Mouse (Mus musculus) heart, embryonic 15.5 days (tissue): ENCODE measurements around the gene Notum. TPM values are rescaled to one million over a fixed set of nuclear protein-coding genes. Genes with fewer than 3 reads are reported as not detected.
A peak's percentile ranks its signal among the peaks of the same experiment; 100 is the strongest.

Experiments used
- ATAC-seq: fragments of 200-750 bp; cut with Nextera tagmentation; replicated peaks from 2 replicates; pipeline ENCODE4 v1.8.0; 2017; ENCODE audit warnings: low read depth, moderate TSS enrichment; ENCODE audit not compliant: insufficient number of reproducible peaks, insufficient read depth, low FRiP score
- H3K27ac ChIP-seq: fragments of 300-500 bp; sonication (generic); 2 replicates; pipeline ENCODE4 v1.5.1; 2015; ENCODE audit warnings: mild to moderate bottlenecking, inconsistent platforms
- H3K27me3 ChIP-seq: fragments of 300-500 bp; sonication (generic); 2 replicates; pipeline ENCODE4 v1.6.1; 2015; ENCODE audit warnings: inconsistent platforms
- H3K36me3 ChIP-seq: fragments of 300-500 bp; sonication (generic); 2 replicates; pipeline ENCODE4 v1.6.1; 2015; ENCODE audit warnings: mild to moderate bottlenecking, inconsistent platforms
- H3K4me1 ChIP-seq: fragments of 300-500 bp; sonication (generic); replicated peaks from 2 replicates; pipeline ENCODE4 v1.6.1; 2015; ENCODE audit warnings: inconsistent platforms
- H3K4me2 ChIP-seq: fragments of 300-500 bp; sonication (generic); 2 replicates; pipeline ENCODE4 v1.6.1; 2015; ENCODE audit warnings: inconsistent platforms, mild to moderate bottlenecking, moderate library complexity
- H3K4me3 ChIP-seq: fragments of 300-500 bp; sonication (generic); 2 replicates; pipeline ENCODE4 v1.5.1; 2015; ENCODE audit warnings: mild to moderate bottlenecking, inconsistent platforms
- H3K9ac ChIP-seq: fragments of 300-500 bp; sonication (generic); 2 replicates; pipeline ENCODE4 v1.6.1; 2015; ENCODE audit warnings: mild to moderate bottlenecking, inconsistent platforms
- H3K9me3 ChIP-seq: fragments of 300-500 bp; sonication (generic); replicated peaks from 2 replicates; pipeline ENCODE4 v1.6.1; 2016; ENCODE audit warnings: inconsistent platforms
- WGBS: fragments of 180-500 bp; shearing (Covaris S2); methylation state at CpG from one replicate; pipeline ENCODE4 v1.1.7; 2015; ENCODE audit warnings: mixed read lengths; 5-methylcytosine and 5-hydroxymethylcytosine counted together
- microRNA-seq: library from miRNA; unstranded; fragments of <30 nt; microRNA quantifications from one replicate; pipeline ENCODE4, GENCODE M21; 2016
- polyA plus RNA-seq: library from polyadenylated mRNA; unstranded; fragments of >200 nt; fragmentation: Nextera tagmentation; extraction: Ambion mirVana; gene quantifications from 2 replicates; pipeline ENCODE4 v1.2.1, GENCODE M21; 2015

The Notum gene
- polyA plus RNA-seq, 1 experiment from 2014 or later, result 1.5 TPM

DNA sequence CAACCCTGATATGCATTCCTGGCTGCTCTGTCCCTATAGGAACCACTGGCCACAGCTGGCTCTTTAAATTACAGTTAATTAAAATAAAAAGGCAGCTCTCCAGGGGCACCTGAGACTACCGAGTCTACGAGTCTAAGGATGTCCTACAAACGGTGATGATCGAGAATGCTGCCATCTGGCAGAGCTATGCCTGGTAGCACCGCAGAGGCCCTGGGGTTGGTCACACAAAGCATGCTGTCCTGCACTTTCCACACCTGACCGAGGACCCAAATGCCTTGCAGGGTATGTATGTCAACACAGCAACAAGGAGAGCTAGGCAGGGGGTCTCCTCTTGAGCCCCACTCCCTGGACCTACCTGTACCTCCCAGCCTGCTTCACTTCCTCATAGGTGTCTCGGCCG is 47.0 kb downstream of the Notum start:
- Histone ChIP-seq H3K9me3 (no peaks in the 10 kb centered on the region), H3K27me3 (no peaks in the 10 kb centered on the region), H3K36me3 (peaks cover 49% of the 10 kb centered on the region), H3K4me1 (peaks cover 30% of the 10 kb centered on the region), H3K4me2 (no peak overlapping the region), H3K9ac (no peak overlapping the region), H3K4me3 (no peak overlapping the region), H3K27ac (no peak overlapping the region)
- ATAC-seq, result no peak
- WGBS, result 85% methylated on average over 8 of the region's 8 CpGs

DNA sequence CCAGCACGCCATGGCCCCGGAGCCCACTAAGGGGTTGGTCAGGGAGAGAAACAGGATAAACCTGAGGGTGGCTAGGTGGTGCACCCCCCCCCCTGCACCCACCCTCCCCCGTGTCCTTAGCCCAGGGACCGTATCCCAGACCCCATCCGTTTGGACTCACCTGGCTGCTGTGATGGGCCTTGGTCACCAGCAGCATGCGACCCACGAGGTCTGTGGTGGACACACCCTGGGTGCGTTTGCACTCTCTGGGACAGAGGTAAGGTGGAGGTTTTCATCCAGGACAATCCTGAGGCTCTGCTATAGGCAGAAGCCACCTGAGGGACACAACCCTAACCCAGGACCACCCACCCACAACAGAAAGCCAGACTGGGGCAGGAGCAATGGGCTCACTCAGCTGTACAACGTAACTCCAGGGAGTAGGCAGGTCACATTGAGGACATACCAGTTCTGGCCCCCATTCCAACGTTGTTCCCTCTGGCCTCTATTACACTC is 47.4 kb downstream of the Notum start:
- Histone ChIP-seq H3K4me3 (no peak overlapping the region), H3K4me2 (no peak overlapping the region), H3K9ac (no peak overlapping the region), H3K27ac (no peak overlapping the region), H3K4me1 (peaks cover 34% of the 10 kb centered on the region), H3K27me3 (no peaks in the 10 kb centered on the region), H3K9me3 (no peaks in the 10 kb centered on the region), H3K36me3 (peaks cover 47% of the 10 kb centered on the region)
- no peak for ATAC-seq
- whole genome bisulfite sequencing, result 80% methylated on average over 10 of the region's 10 CpGs

DNA sequence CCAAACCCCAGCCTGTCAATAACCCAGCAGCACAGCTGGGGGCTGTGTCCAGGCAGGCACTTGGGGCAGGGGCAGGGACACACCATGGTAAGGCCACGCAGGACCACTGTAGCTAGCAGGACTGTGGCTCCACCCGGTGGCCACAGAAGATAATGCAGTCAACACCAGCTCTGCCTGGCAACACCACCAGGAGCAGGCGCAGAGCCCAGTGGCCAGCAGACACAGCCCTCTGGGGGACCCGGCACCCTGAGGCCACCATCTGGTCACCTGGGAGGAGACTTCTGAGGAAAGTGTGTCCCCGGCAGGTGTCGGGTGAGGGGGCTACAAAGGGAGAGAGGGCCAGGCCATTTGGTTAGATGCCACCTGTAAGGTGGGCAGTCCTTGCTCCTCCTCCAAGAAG is 48.2 kb downstream of the Notum start:
- no peak overlapping the region for H3K4me2 ChIP-seq
- H3K9me3 ChIP-seq, result no peaks in the 10 kb centered on the region
- peaks cover 34% of the 10 kb centered on the region for H3K4me1 ChIP-seq
- WGBS, result 40% methylated on average over 6 of the region's 6 CpGs
- H3K27ac ChIP-seq, result no peak overlapping the region
- no peak overlapping the region for H3K9ac ChIP-seq
- no peak overlapping the region for H3K4me3 ChIP-seq
- no peak for ATAC-seq
- peaks cover 43% of the 10 kb centered on the region for H3K36me3 ChIP-seq
- no peaks in the 10 kb centered on the region for H3K27me3 ChIP-seq

GRCm38 (mm10) chr11:120610477-120611046 is 50.4 kb downstream of the Notum start:
- Histone ChIP-seq H3K9ac (no peak overlapping the region), H3K4me2 (no peak overlapping the region), H3K4me1 (peaks cover 38% of the 10 kb centered on the region), H3K36me3 (peaks cover 47% of the 10 kb centered on the region), H3K27ac (no peak overlapping the region), H3K9me3 (no peaks in the 10 kb centered on the region), H3K4me3 (no peak overlapping the region), H3K27me3 (no peaks in the 10 kb centered on the region)
- ATAC-seq, result no peak
- whole genome bisulfite sequencing, result 84% methylated on average over 9 of the region's 9 CpGs

DNA sequence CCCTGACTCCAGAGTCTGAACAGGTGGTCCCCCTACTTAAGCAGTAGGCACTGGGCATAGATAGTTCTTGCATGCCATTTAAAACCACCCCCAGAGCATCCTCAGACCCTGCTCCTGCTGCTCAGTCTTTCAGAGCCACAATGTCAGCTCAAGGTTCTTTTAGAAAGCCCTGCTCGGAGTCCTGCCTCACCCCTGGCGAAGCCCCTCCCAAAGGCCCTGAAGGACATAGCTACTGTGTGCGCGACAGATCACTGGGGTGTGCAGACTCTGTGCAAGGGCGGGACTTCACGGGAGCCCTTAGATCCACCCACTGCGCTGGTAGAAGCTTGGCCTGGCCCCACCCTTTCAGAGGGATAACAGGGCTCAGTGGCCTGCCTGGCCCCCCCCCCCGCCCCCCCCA is 51.7 kb downstream of the Notum start:
- Histone ChIP-seq H3K4me3 (peak overlapping the region; percentile 46), H3K27me3 (no peaks in the 10 kb centered on the region), H3K27ac (peak overlapping the region; percentile 61), H3K36me3 (peaks cover 55% of the 10 kb centered on the region), H3K4me1 (peaks cover 38% of the 10 kb centered on the region), H3K4me2 (peak overlapping the region; percentile 80), H3K9me3 (no peaks in the 10 kb centered on the region), H3K9ac (peak overlapping the region; percentile 55)
- WGBS, result 27% methylated on average over 8 of the region's 8 CpGs
- peak; percentile 61 for ATAC-seq

DNA sequence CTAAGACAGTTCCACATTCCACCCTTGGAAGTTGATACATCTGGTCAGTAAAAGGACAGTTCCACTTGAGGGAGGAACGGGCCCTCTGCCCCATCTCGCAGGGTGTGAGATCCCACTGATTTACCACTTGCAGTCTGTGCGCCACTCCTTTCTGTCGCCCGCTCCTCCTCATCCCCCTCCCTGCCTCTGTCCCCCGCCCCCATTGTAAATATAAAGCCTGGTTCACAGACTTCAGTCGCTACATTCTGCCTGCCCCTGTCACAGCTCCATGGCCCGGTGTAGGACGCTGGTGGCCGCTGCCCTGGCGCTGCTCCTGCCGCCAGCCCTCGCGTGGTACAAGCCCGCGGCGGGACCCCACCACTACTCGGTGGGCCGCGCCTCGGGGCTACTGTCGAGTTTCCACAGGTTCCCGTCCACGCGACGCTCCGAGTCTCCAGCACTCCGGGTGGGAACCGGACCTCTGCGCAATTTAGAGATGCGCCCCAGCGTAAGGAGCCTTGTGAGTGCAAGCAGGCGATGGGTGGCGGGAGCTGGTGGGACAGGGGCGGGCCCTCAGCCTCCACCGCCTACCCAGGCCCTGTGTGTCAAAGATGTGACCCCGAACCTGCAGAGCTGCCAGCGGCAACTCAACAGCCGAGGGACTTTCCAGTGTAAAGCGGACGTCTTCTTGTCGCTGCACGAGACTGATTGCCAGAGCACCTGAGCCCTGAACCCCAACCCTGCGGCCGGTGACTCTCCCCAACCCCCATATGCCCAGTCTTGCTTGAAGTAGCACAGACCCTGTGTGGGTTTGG is 52.5 kb downstream of the Notum start, which contains the start of gene Npb:
Gene Npb (plus strand): TSS at position 237 of the 794 bp plus-strand sequence.
- ATAC-seq, result no peak
- H3K27ac ChIP-seq, result peak within 1 kb of the TSS; percentile 61
- H3K4me2 ChIP-seq, result peak within 1 kb of the TSS; percentile 80
- H3K9ac ChIP-seq, result peak within 1 kb of the TSS; percentile 55
- peak within 1 kb of the TSS; percentile 46 for H3K4me3 ChIP-seq
- H3K27me3 ChIP-seq, result no peaks in the 10 kb centered on the region
- H3K9me3 ChIP-seq, result no peaks in the 10 kb centered on the region
- peaks cover 55% of the 10 kb centered on the region for H3K36me3 ChIP-seq
- H3K4me1 ChIP-seq, result peaks cover 38% of the 10 kb centered on the region
- 9% methylated on average over 45 of the region's 45 CpGs for WGBS

DNA sequence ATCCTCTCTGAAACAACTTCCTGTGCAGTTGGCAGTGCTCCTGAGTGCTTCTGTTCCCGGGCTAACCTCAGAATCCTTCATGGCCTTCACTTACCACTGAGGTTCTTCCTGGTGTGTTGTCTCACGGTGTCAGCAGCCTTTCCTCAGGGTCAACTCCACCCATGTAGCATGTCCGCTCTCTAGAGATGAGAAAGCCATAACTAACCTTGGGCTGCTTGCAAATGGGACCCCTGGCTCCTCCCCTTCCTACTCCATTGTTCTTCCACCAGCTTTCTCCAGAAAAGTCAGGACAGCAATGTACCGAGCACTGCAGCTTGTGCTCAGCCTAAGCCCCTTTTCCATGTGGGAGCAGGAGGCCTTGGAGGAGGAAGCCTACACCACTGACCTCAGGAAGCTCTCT is 54.2 kb downstream of the Notum start:
- Histone ChIP-seq H3K4me1 (peaks cover 38% of the 10 kb centered on the region), H3K36me3 (peaks cover 55% of the 10 kb centered on the region), H3K4me2 (no peak overlapping the region), H3K9ac (no peak overlapping the region), H3K27me3 (no peaks in the 10 kb centered on the region), H3K27ac (peak overlapping the region; percentile 27; the same call in 1 of the 2 replicates), H3K4me3 (no peak overlapping the region), H3K9me3 (no peaks in the 10 kb centered on the region)
- no peak for ATAC-seq
- 81% methylated on average over 4 of the region's 4 CpGs for WGBS

DNA sequence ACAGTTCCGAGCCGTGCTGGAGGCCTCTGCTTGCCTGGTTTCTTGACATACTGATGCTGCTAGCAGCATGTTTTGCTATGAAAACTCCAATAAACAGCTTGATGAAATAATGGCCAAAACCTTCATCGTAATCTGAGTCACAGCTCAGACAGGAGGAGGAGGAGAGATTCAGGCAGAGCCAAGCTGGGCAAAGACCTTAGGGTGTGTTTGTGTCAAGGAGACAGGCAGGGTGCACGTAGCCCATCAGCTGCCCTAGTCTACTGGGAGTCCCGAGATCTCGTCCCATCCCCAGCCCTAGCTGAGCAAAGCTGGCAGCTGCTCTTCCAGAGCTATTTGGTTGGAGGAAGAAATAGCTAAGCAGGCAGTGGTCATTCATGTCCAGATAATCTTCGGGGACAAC is 55.3 kb downstream of the Notum start:
- peaks cover 53% of the 10 kb centered on the region for H3K36me3 ChIP-seq
- no peak overlapping the region for H3K9ac ChIP-seq
- 86% methylated on average over 7 of the region's 7 CpGs for WGBS

More for the DNA sequence above, 55.3 kb downstream of the Notum start:
- Histone ChIP-seq H3K27ac (no peak overlapping the region), H3K4me1 (peaks cover 38% of the 10 kb centered on the region), H3K27me3 (no peaks in the 10 kb centered on the region), H3K9me3 (no peaks in the 10 kb centered on the region), H3K4me2 (no peak overlapping the region), H3K4me3 (no peak overlapping the region)
- no peak for ATAC-seq

Small RNAs within 50 kb of the gene (microRNA-seq; reads per million reads assigned to microRNA genes)
- not detected for gene Mir6936

Other genes starting within 250 kb of the Notum start
- 22.5 and 30.3 TPM in 2 replicates for gene Nploc4, start 223.5 kb downstream of the Notum start, polyA plus RNA-seq
- 0.09 TPM in 1 of 2 replicates, not detected in the other for gene Tspan10, start 218.5 kb downstream of the Notum start, polyA plus RNA-seq
- 0.14 and 0.29 TPM in 2 replicates for gene Pde6g, start 207.7 kb downstream of the Notum start, polyA plus RNA-seq
- gene Oxld1, start 203.1 kb downstream of the Notum start, polyA plus RNA-seq, result 18.1 and 21.4 TPM in 2 replicates
- 22.1 and 26.5 TPM in 2 replicates for gene Ccdc137, start 203.1 kb downstream of the Notum start, polyA plus RNA-seq
- gene Arl16, start 193.6 kb downstream of the Notum start, polyA plus RNA-seq, result 26.7 and 37.5 TPM in 2 replicates
- 203 and 218 TPM in 2 replicates for gene Mrpl12, start 176.6 kb downstream of the Notum start, polyA plus RNA-seq
- gene Slc25a10, start 169.3 kb downstream of the Notum start, polyA plus RNA-seq, result 32.1 and 45.0 TPM in 2 replicates
- gene Gcgr, start 130.5 kb downstream of the Notum start, polyA plus RNA-seq, result 2.7 and 2.8 TPM in 2 replicates
- gene Mcrip1, start 111.4 kb downstream of the Notum start, polyA plus RNA-seq, result 119 and 143 TPM in 2 replicates
- 0.50 and 7.6 TPM in 2 replicates for gene Ppp1r27, start 110.0 kb downstream of the Notum start, polyA plus RNA-seq
- 357 and 484 TPM in 2 replicates for gene P4hb, start 87.9 kb downstream of the Notum start, polyA plus RNA-seq
- 345 and 458 TPM in 2 replicates for gene Arhgdia, start 79.6 kb downstream of the Notum start, polyA plus RNA-seq
- gene Alyref, start 62.8 kb downstream of the Notum start, polyA plus RNA-seq, result 238 and 262 TPM in 2 replicates
- gene Anapc11, start 62.8 kb downstream of the Notum start, polyA plus RNA-seq, result 175 and 182 TPM in 2 replicates
- gene Npb, start 52.7 kb downstream of the Notum start, polyA plus RNA-seq, result 11.7 and 13.0 TPM in 2 replicates
- 80.3 and 111 TPM in 2 replicates for gene Pcyt2, start 43.2 kb downstream of the Notum start, polyA plus RNA-seq
- gene Sirt7, start 35.9 kb downstream of the Notum start, polyA plus RNA-seq, result 17.6 and 25.1 TPM in 2 replicates
- gene Mafg, start 27.6 kb downstream of the Notum start, polyA plus RNA-seq, result 17.8 and 21.2 TPM in 2 replicates
- gene Pycr1, start 17.4 kb downstream of the Notum start, polyA plus RNA-seq, result 17.1 and 23.5 TPM in 2 replicates
- gene Myadml2, start 13.0 kb downstream of the Notum start, polyA plus RNA-seq, result 13.2 and 15.4 TPM in 2 replicates
- 90.4 and 110 TPM in 2 replicates for gene Aspscr1, start 11.8 kb upstream of the Notum start, polyA plus RNA-seq
- 105 and 111 TPM in 2 replicates for gene Cenpx, start 52.6 kb upstream of the Notum start, polyA plus RNA-seq
- gene Lrrc45, start 52.8 kb upstream of the Notum start, polyA plus RNA-seq, result 27.5 and 36.8 TPM in 2 replicates
- gene Rac3, start 60.3 kb upstream of the Notum start, polyA plus RNA-seq, result 7.8 and 17.0 TPM in 2 replicates
- gene Dcxr, start 66.1 kb upstream of the Notum start, polyA plus RNA-seq, result 7.0 and 16.7 TPM in 2 replicates
- 11.4 and 46.0 TPM in 2 replicates for gene Cbr2, start 70.9 kb upstream of the Notum start, polyA plus RNA-seq
- gene Hmga1b, start 101.6 kb upstream of the Notum start, polyA plus RNA-seq, result 2.1 and 2.8 TPM in 2 replicates
- gene Rfng, start 123.0 kb upstream of the Notum start, polyA plus RNA-seq, result 21.1 and 30.8 TPM in 2 replicates
- gene Gps1, start 123.1 kb upstream of the Notum start, polyA plus RNA-seq, result 113 and 134 TPM in 2 replicates
- 36.9 and 50.0 TPM in 2 replicates for gene Dus1l, start 135.2 kb upstream of the Notum start, polyA plus RNA-seq
- 17.0 and 31.7 TPM in 2 replicates for gene Fasn, start 163.4 kb upstream of the Notum start, polyA plus RNA-seq